In genomic region chr9:56418738-56419239, GRCm38 (mm10) we compare ENCODE assay signal across 8 mouse cellular contexts. TPM values are rescaled to one million over a fixed set of nuclear protein-coding genes. Genes with fewer than 3 reads are reported as not detected.
A peak's percentile ranks its signal among the peaks of the same experiment; 100 is the strongest.
DNase-seq lines count a peak whose midpoint lies in the region; ATAC-seq and TF ChIP-seq lines count a peak whose summit lies in the region.

No protein-coding gene starts in this region.

- H3K4me2 ChIP-seq in heart, postnatal 0 days (ENCODE audit: low read depth, low read length): peak overlapping the region; percentile 73
- peak overlapping the region; percentile 97 for H3K4me2 ChIP-seq in liver, embryonic 16.5 days (ENCODE audit: low read depth, low read length)
- H3K4me2 ChIP-seq in neural tube, embryonic 12.5 days (replicated peaks): peak overlapping the region; percentile 73

- WGBS in heart, postnatal 0 days: under 1% methylated on average over 11 of the region's 11 CpGs
- WGBS in liver, embryonic 16.5 days (ENCODE audit: insufficient replicate concordance): 0% methylated on average over 11 of the region's 11 CpGs
- WGBS in neural tube, embryonic 12.5 days: under 1% methylated on average over 11 of the region's 11 CpGs

- ATAC-seq in heart, postnatal 0 days (ENCODE audit: insufficient read depth, low read depth): peak; percentile 23
- ATAC-seq in liver, embryonic 16.5 days (ENCODE audit: low read depth): no peak
- ATAC-seq in neural tube, embryonic 12.5 days (ENCODE audit: low FRiP score, low read depth): peak; percentile 51

- H3K9ac ChIP-seq in heart, postnatal 0 days (replicated peaks; ENCODE audit: low read depth, low read length): peak overlapping the region; percentile 47
- H3K9ac ChIP-seq in liver, embryonic 16.5 days (ENCODE audit: low read depth, low read length): peak overlapping the region; percentile 77
- H3K9ac ChIP-seq in neural tube, embryonic 12.5 days: peak overlapping the region; percentile 70

- H3K27ac ChIP-seq in heart, postnatal 0 days (ENCODE audit: low read depth): peak overlapping the region; percentile 92
- H3K27ac ChIP-seq in liver, embryonic 16.5 days (ENCODE audit: low read length): peak overlapping the region; percentile 91
- H3K27ac ChIP-seq in neural tube, embryonic 12.5 days: peak overlapping the region; percentile 90

- H3K9me3 ChIP-seq in heart, postnatal 0 days (replicated peaks; ENCODE audit: control insufficient read depth, low read length): no peaks in the 10 kb centered on the region
- no peaks in the 10 kb centered on the region for H3K9me3 ChIP-seq in liver, embryonic 16.5 days (replicated peaks; ENCODE audit: control insufficient read depth, low read length)
- H3K9me3 ChIP-seq in neural tube, embryonic 12.5 days: no peaks in the 10 kb centered on the region

- peak overlapping the region; percentile 78 for H3K4me3 ChIP-seq in heart, postnatal 0 days (ENCODE audit: low read depth, low read length)
- H3K4me3 ChIP-seq in liver, embryonic 16.5 days (ENCODE audit: low read depth, low read length): peak overlapping the region; percentile 86
- H3K4me3 ChIP-seq in neural tube, embryonic 12.5 days: peak overlapping the region; percentile 71

- TF ChIP-seq CTCF in heart, postnatal 0 days (IDR thresholded peaks at IDR 0.05; ENCODE audit: low read depth): no peak

- no peaks in the 10 kb centered on the region for H3K36me3 ChIP-seq in heart, postnatal 0 days (replicated peaks; ENCODE audit: control insufficient read depth, insufficient read depth, low read length)
- H3K36me3 ChIP-seq in liver, embryonic 16.5 days (ENCODE audit: control insufficient read depth, insufficient read depth): no peaks in the 10 kb centered on the region
- H3K36me3 ChIP-seq in neural tube, embryonic 12.5 days: no peaks in the 10 kb centered on the region

- H3K4me1 ChIP-seq in heart, postnatal 0 days (ENCODE audit: control insufficient read depth, insufficient read depth): peaks cover 46% of the 10 kb centered on the region
- H3K4me1 ChIP-seq in liver, embryonic 16.5 days (ENCODE audit: control insufficient read depth, low read depth, low read length): peaks cover 21% of the 10 kb centered on the region
- H3K4me1 ChIP-seq in neural tube, embryonic 12.5 days: peaks cover 18% of the 10 kb centered on the region

- DNase-seq in CD4-positive, CD25-positive, alpha-beta regulatory T cell, adult 2 months (ENCODE audit: low read depth, low spot score): peak; percentile 96
- peak; percentile 94 for DNase-seq in brain, adult 2 months (ENCODE audit: low read depth, low spot score)
- DNase-seq in fat pad, adult 2 months (ENCODE audit: extremely low read depth, low read depth, low spot score): peak; percentile 4
- peak; percentile 88 for DNase-seq in heart, postnatal 0 days (ENCODE audit: low spot score)
- DNase-seq in kidney, postnatal 4 days: peak; percentile 82 to 89
- peak; percentile 80 for DNase-seq in testis, postnatal 14 days (ENCODE audit: low spot score)

- peak; percentile 84 for TF ChIP-seq EP300 in heart, postnatal 0 days (IDR thresholded peaks at IDR 0.05; ENCODE audit: low read depth)

- H3K27me3 ChIP-seq in heart, postnatal 0 days (ENCODE audit: control insufficient read depth, insufficient read depth, low read length): no peaks in the 10 kb centered on the region
- no peaks in the 10 kb centered on the region for H3K27me3 ChIP-seq in liver, embryonic 16.5 days (ENCODE audit: control insufficient read depth, insufficient read depth, low read depth, low read length)
- no peaks in the 10 kb centered on the region for H3K27me3 ChIP-seq in neural tube, embryonic 12.5 days (replicated peaks)

RNA-seq across cellular contexts. Expression of gene Hmg20a, which starts 0.4 kb away (rescaled TPM):
- total RNA-seq in heart, postnatal 0 days (2014; rRNA removed; ENCODE audit: low replicate concordance): 28.6 and 30.1 TPM in 2 replicates
- polyA plus RNA-seq in heart, postnatal 0 days (2015; fragmentation: Nextera tagmentation; extraction: Ambion mirVana): 31.5 and 34.3 TPM in 2 replicates
- polyA plus RNA-seq in liver, embryonic 16.5 days (2015; fragmentation: Nextera tagmentation; extraction: Ambion mirVana): 12.3 and 12.4 TPM in 2 replicates
- polyA plus RNA-seq in neural tube, embryonic 12.5 days (2016; fragmentation: Nextera tagmentation; extraction: Ambion mirVana): 79.3 and 84.7 TPM in 2 replicates

RNA-seq across cellular contexts. Expression of gene Peak1, which starts 0.9 kb away (rescaled TPM):
- total RNA-seq in heart, postnatal 0 days (2014; rRNA removed; ENCODE audit: low replicate concordance): 19.7 and 28.7 TPM in 2 replicates
- 7.3 and 8.1 TPM in 2 replicates for polyA plus RNA-seq in heart, postnatal 0 days (2015; fragmentation: Nextera tagmentation; extraction: Ambion mirVana)
- 2.1 and 2.8 TPM in 2 replicates for polyA plus RNA-seq in liver, embryonic 16.5 days (2015; fragmentation: Nextera tagmentation; extraction: Ambion mirVana)
- polyA plus RNA-seq in neural tube, embryonic 12.5 days (2016; fragmentation: Nextera tagmentation; extraction: Ambion mirVana): 7.1 and 7.8 TPM in 2 replicates

Comparison
In these comparisons a context has a peak if more than half of its experiments do, and no peak if none do; other contexts are left out.
1. DNase-seq: peak in every context shown above with its lines; median percentile 96 in CD4-positive, CD25-positive, alpha-beta regulatory T cell, adult 2 months; 94 in brain, adult 2 months; 88 in heart, postnatal 0 days; 86 in kidney, postnatal 4 days; 80 in testis, postnatal 14 days; 4 in fat pad, adult 2 months.